Mouse (Mus musculus) MEL (cell line): Measurements from ENCODE around the gene Lima1. TPM values are rescaled to one million over a fixed set of nuclear protein-coding genes. Genes with fewer than 3 reads are reported as not detected.

Experiments used
- DNase-seq: peaks from one replicate; pipeline ENCODE4 v3.0.0; 2011; ENCODE audit warnings: low read depth, low spot score
- H3K27ac ChIP-seq: 2 replicates; pipeline ENCODE4 v1.5.1; 2012; ENCODE audit warnings: low read depth, mild to moderate bottlenecking, control low read depth, low read length, moderate library complexity; ENCODE audit not compliant: control insufficient read depth
- H3K27me3 ChIP-seq, 2 experiments: fragments of 150-350 bp in 1 of 2; sonication (generic) in 1 of 2; 2 replicates each; pipeline ENCODE4 v1.6.1; 2012; ENCODE audit warnings: low read length in 2 of 2, mild to moderate bottlenecking in 2 of 2, improper control_type of control experiment in 1 of 2, moderate library complexity in 1 of 2; ENCODE audit not compliant: insufficient read depth in 2 of 2, control insufficient read depth in 1 of 2
- H3K36me3 ChIP-seq, 2 experiments: 2 replicates each; pipeline ENCODE4 v1.6.1; 2012 to 2014; ENCODE audit warnings: low read length in 2 of 2, improper control_type of control experiment in 1 of 2, inconsistent platforms in 1 of 2, mild to moderate bottlenecking in 1 of 2; ENCODE audit not compliant: insufficient read depth in 2 of 2, control insufficient read depth in 1 of 2
- H3K4me1 ChIP-seq, 2 experiments: fragments of 150-350 bp in 1 of 2; sonication (generic) in 1 of 2; 2 replicates each; pipeline ENCODE4 v1.6.1; 2012; ENCODE audit warnings: low read length in 2 of 2, improper control_type of control experiment in 1 of 2, mild to moderate bottlenecking in 1 of 2; ENCODE audit not compliant: insufficient read depth in 2 of 2, control insufficient read depth in 1 of 2
- H3K4me3 ChIP-seq, 2 experiments: fragments of 150-350 bp in 1 of 2; sonication (generic) in 1 of 2; 2 replicates each; pipeline ENCODE4 v1.5.1; 2012; ENCODE audit warnings: low read depth in 2 of 2, low read length in 2 of 2, mild to moderate bottlenecking in 2 of 2, moderate library complexity in 2 of 2, control low read depth in 1 of 2, improper control_type of control experiment in 1 of 2; ENCODE audit not compliant: control insufficient read depth in 1 of 2, insufficient read depth in 1 of 2
- H3K79me2 ChIP-seq: 2 replicates; pipeline ENCODE4 v1.6.1; 2012; ENCODE audit warnings: mild to moderate bottlenecking, low read length, moderate library complexity; ENCODE audit not compliant: control insufficient read depth, poor library complexity, insufficient read depth
- H3K9ac ChIP-seq: 2 replicates; pipeline ENCODE4 v1.6.1; 2012; ENCODE audit warnings: low read depth, mild to moderate bottlenecking, control low read depth, low read length, moderate library complexity; ENCODE audit not compliant: control insufficient read depth, poor library complexity, severe bottlenecking
- H3K9me3 ChIP-seq: fragments of 150-350 bp; sonication (generic); replicated peaks from 2 replicates; pipeline ENCODE4 v1.6.1; 2012; ENCODE audit warnings: mild to moderate bottlenecking, low read length, improper control_type of control experiment, moderate library complexity; ENCODE audit not compliant: insufficient read depth
- BHLHE40 ChIP-seq: IDR thresholded peaks from 2 replicates; pipeline ENCODE4 v1.6.1; 2012; ENCODE audit warnings: low read depth, mild to moderate bottlenecking, inconsistent platforms, low read length, improper control_type of control experiment, borderline replicate concordance
- CHD1 ChIP-seq: IDR thresholded peaks from 2 replicates; pipeline ENCODE4 v1.6.1; 2012; ENCODE audit warnings: low read depth, mild to moderate bottlenecking, inconsistent platforms, low read length, improper control_type of control experiment
- CHD2 ChIP-seq: IDR thresholded peaks from 2 replicates; pipeline ENCODE4 v1.6.1; 2011; ENCODE audit warnings: low read length, improper control_type of control experiment
- EP300 ChIP-seq, 2 experiments: IDR thresholded peaks; 2 replicates each; pipeline ENCODE4 v1.6.1; 2011; ENCODE audit warnings: improper control_type of control experiment in 2 of 2, low read length in 2 of 2, low read depth in 1 of 2, mild to moderate bottlenecking in 1 of 2
- ETS1 ChIP-seq: IDR thresholded peaks from 2 replicates; pipeline ENCODE4 v1.6.1; 2012; ENCODE audit warnings: low read depth, mild to moderate bottlenecking, inconsistent platforms, low read length, improper control_type of control experiment, moderate library complexity
- GABPA ChIP-seq: IDR thresholded peaks from 2 replicates; pipeline ENCODE4 v1.6.1; 2012; ENCODE audit warnings: low read depth, mild to moderate bottlenecking, inconsistent platforms, low read length, improper control_type of control experiment, moderate library complexity
- GATA1 ChIP-seq: IDR thresholded peaks from 2 replicates; pipeline ENCODE4 v1.6.1; 2011; ENCODE audit warnings: low read depth, low read length, improper control_type of control experiment
- KAT2A ChIP-seq: conservative IDR thresholded peaks from 2 replicates; pipeline ENCODE4 v1.6.1; 2012; ENCODE audit warnings: low read depth, low read length, improper control_type of control experiment, inconsistent platforms
- MAZ ChIP-seq: IDR thresholded peaks from 2 replicates; pipeline ENCODE4 v1.6.1; 2012; ENCODE audit warnings: low read depth, mild to moderate bottlenecking, inconsistent platforms, low read length, improper control_type of control experiment
- MXI1 ChIP-seq: IDR thresholded peaks from 2 replicates; pipeline ENCODE4 v1.6.1; 2011; ENCODE audit warnings: mild to moderate bottlenecking, low read depth, low read length, improper control_type of control experiment
- NELFE ChIP-seq: IDR thresholded peaks from 2 replicates; pipeline ENCODE4 v1.6.1; 2011; ENCODE audit warnings: low read depth, low read length, improper control_type of control experiment
- POLR2AphosphoS5 ChIP-seq: IDR thresholded peaks from 2 replicates; pipeline ENCODE4 v1.6.1; 2012; ENCODE audit warnings: low read depth, borderline replicate concordance, mild to moderate bottlenecking, inconsistent platforms, low read length, moderate library complexity, mixed read lengths
- RAD21 ChIP-seq: IDR thresholded peaks from 2 replicates; pipeline ENCODE4 v1.6.1; 2011; ENCODE audit warnings: mild to moderate bottlenecking, low read depth, low read length, improper control_type of control experiment
- RCOR1 ChIP-seq: IDR thresholded peaks from 2 replicates; pipeline ENCODE4 v1.6.1; 2012; ENCODE audit warnings: low read depth, mild to moderate bottlenecking, inconsistent platforms, low read length, improper control_type of control experiment
- SIN3A ChIP-seq: IDR thresholded peaks from 2 replicates; pipeline ENCODE4 v1.6.1; 2012; ENCODE audit warnings: low read length, improper control_type of control experiment, inconsistent platforms
- TAL1 ChIP-seq: IDR thresholded peaks from 2 replicates; pipeline ENCODE4 v1.6.1; 2012; ENCODE audit warnings: mild to moderate bottlenecking, inconsistent platforms, low read length, moderate library complexity, mixed read lengths
- UBTF ChIP-seq: IDR thresholded peaks from 2 replicates; pipeline ENCODE4 v1.6.1; 2012; ENCODE audit warnings: low read depth, mild to moderate bottlenecking, inconsistent platforms, low read length, improper control_type of control experiment, moderate library complexity, borderline replicate concordance; ENCODE audit not compliant: insufficient read depth
- USF1 ChIP-seq: IDR thresholded peaks from 2 replicates; pipeline ENCODE4 v1.6.1; 2014; ENCODE audit warnings: low read depth, mild to moderate bottlenecking, inconsistent platforms, low read length, improper control_type of control experiment, moderate library complexity
- USF2 ChIP-seq, 2 experiments: IDR thresholded peaks; 2 replicates each; pipeline ENCODE4 v1.6.1; 2011 to 2012; ENCODE audit warnings: improper control_type of control experiment in 2 of 2, low read length in 2 of 2, borderline replicate concordance in 1 of 2, inconsistent platforms in 1 of 2, low read depth in 1 of 2, mild to moderate bottlenecking in 1 of 2; ENCODE audit not compliant: insufficient read depth in 1 of 2
- ZKSCAN1 ChIP-seq: IDR thresholded peaks from 2 replicates; pipeline ENCODE4 v1.6.1; 2012; ENCODE audit warnings: low read depth, mild to moderate bottlenecking, inconsistent platforms, low read length, improper control_type of control experiment, moderate library complexity
- ZMIZ1 ChIP-seq: IDR thresholded peaks from 2 replicates; pipeline ENCODE4 v1.6.1; 2012; ENCODE audit warnings: low read depth, mild to moderate bottlenecking, inconsistent platforms, low read length, improper control_type of control experiment, moderate library complexity
- polyA plus RNA-seq, 2 experiments: library from polyadenylated mRNA; stranded (reverse) in 1 of 2; unstranded in 1 of 2; fragments of >175 nt in 1 of 2; fragments of >200 nt in 1 of 2; gene quantifications; 2 replicates each; pipeline versions ENCODE4 v1.2.1 to v1.2.4; 2012; ENCODE audit warnings: low replicate concordance in 2 of 2, low read depth in 1 of 2; ENCODE audit not compliant: insufficient read length in 2 of 2, insufficient read depth in 1 of 2, missing spikeins in 1 of 2
- total RNA-seq: library from RNA; depleted of rRNA; stranded (reverse); fragments of 300-350 nt; gene quantifications from 2 replicates; pipeline ENCODE4 v1.2.3, GENCODE M21; 2012

Gene Lima1
- total and polyA plus RNA-seq, 3 experiments: 1.1 to 7.9 TPM; not detected in 1

- Histone ChIP-seq H3K36me3 (no peaks in the 10 kb centered on the region), H3K9me3 (no peaks in the 10 kb centered on the region), H3K27me3 (no peaks in the 10 kb centered on the region), H3K4me3 (no peak overlapping the region), H3K79me2 (no peaks in the 10 kb centered on the region), H3K4me1 (no peaks in the 10 kb centered on the region), H3K27ac (no peak overlapping the region), H3K9ac (no peak overlapping the region)
- DNase-seq: no peak
- no peak for TF ChIP-seq RAD21
- no peak for TF ChIP-seq GATA1
- TF ChIP-seq ETS1: no peak
- TF ChIP-seq TAL1: no peak
- TF ChIP-seq USF2 (IDR thresholded peaks at IDR 0.05; ENCODE audit: borderline replicate concordance in 1 of 2, insufficient read depth in 1 of 2, low read depth in 1 of 2, low read length in 2 of 2): no peak
- no peak for TF ChIP-seq CHD2
- no peak for TF ChIP-seq CHD1
- no peak for TF ChIP-seq RCOR1
- no peak for TF ChIP-seq POLR2AphosphoS5
- TF ChIP-seq BHLHE40: no peak
- no peak for TF ChIP-seq MAZ
- TF ChIP-seq NELFE: no peak
- no peak for TF ChIP-seq ZMIZ1
- TF ChIP-seq USF1: no peak
- no peak for TF ChIP-seq ZKSCAN1
- no peak for TF ChIP-seq MXI1
- TF ChIP-seq SIN3A: no peak
- TF ChIP-seq GABPA: no peak
- TF ChIP-seq UBTF: no peak
Measured at GRCm38 (mm10) chr15:99787625-99788120, 87.6 kb downstream of the Lima1 start.

DNA sequence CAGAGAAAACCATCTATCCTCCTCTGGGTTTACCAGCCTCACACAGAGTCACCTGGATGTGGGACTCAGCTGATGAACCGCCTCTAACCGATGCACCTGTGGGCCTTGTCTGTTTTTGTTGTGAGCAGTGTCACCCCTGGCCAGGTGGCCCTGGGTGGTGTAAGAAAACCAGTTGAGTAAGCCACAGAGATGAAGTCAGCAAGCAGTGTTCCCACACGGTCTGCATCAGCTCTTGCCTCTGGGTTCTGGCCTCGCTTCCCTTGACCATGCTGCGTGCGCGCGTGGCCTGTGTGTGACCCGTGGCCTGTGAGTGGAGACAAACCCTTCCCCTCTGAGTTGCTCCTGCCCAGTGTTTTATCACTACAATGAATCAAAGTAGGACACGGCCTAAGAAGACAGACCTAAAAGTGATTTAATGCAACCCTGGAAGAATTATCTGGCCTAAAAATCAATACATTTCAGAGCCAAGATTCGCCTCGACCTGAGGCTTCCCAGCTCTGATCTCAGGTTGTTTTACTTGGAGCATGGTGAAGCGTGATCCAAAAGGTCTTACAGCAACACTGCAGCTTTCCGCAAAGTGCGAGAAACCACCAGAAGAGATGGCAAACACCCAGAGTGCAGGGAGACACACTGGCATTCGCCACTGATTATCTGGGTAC, 96.5 kb downstream of the Lima1 start:
- H3K4me1 ChIP-seq: no peaks in the 10 kb centered on the region
- H3K27ac ChIP-seq: no peak overlapping the region
- H3K4me3 ChIP-seq: no peak overlapping the region
- no peaks in the 10 kb centered on the region for H3K27me3 ChIP-seq
- no peak overlapping the region for H3K9ac ChIP-seq
- no peak for DNase-seq
- no peak for TF ChIP-seq TAL1
- no peak for TF ChIP-seq EP300 (IDR thresholded peaks at IDR 0.05; ENCODE audit: low read depth in 1 of 2, low read length in 2 of 2)
- no peak for TF ChIP-seq CHD2
- no peak for TF ChIP-seq KAT2A
- no peaks in the 10 kb centered on the region for H3K9me3 ChIP-seq
- H3K79me2 ChIP-seq: no peaks in the 10 kb centered on the region
- no peaks in the 10 kb centered on the region for H3K36me3 ChIP-seq
